Mouse (Mus musculus): Measurements from ENCODE around the gene Slit3.
A peak's percentile ranks its signal among the peaks of the same experiment; 100 is the strongest.

Gene Slit3

DNA sequence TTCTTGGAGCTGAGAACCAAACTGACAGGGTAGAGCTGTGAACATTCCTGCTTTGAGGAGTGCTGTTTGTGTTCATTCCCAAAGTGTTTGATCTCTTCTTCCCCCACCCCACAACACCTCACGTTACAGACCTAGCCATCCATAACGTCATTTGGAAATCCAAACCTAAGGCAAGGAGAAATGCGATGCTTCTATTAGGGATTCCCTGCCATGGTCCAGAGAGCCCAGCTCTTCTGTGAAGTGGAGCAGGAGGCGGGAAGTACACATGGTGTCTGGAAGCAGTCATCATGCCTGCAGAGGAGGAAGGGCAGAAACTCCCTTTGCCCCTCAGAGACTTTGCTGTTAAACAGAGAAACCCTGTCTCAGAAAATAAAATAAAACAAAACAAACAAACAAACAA, 555.7 kb downstream of the Slit3 start:
- DNase-seq (ENCODE audit: low read depth, low spot score): no peak

DNA sequence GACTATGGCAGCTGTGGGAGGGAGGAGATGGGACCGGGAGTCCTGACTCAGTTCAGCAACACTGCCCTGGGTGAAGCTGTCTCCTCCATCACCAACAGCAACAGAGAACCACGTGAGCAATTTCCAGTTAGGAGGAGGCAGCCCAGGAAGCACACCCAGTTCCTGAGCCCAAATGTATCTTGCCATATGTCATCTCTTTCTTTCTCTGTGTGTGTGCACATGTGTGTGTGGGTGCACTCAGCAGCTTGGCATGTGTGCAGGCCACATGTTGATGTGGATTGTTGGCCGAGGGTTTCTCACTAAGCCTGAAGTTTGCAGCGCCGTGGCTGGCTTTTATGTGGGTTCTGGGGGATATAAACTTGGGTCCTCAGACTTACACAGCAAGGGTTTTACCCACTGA, 559.0 kb downstream of the Slit3 start:
- no peak for DNase-seq (ENCODE audit: low read depth, low spot score)

DNA sequence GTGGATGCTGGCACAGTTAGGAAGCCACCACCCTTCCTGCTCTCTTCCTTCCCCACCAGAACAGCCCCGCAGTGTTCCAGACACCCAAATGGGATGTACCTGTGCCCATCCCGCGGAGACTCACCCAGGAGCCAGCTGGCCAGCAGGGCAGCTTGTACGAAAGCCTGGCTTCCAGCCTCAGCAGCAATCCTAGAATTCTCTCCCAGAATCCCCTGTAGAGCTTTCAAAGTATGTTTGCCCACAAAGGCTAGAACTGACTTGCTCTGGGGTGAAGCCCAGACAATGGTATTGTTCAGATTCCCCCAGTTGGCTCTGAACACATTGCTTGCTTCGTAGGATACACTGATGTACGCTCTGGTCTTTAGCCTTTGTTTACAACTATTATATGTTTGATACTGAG, 566.3 kb downstream of the Slit3 start:
- DNase-seq (ENCODE audit: low read depth, low spot score): no peak

DNA sequence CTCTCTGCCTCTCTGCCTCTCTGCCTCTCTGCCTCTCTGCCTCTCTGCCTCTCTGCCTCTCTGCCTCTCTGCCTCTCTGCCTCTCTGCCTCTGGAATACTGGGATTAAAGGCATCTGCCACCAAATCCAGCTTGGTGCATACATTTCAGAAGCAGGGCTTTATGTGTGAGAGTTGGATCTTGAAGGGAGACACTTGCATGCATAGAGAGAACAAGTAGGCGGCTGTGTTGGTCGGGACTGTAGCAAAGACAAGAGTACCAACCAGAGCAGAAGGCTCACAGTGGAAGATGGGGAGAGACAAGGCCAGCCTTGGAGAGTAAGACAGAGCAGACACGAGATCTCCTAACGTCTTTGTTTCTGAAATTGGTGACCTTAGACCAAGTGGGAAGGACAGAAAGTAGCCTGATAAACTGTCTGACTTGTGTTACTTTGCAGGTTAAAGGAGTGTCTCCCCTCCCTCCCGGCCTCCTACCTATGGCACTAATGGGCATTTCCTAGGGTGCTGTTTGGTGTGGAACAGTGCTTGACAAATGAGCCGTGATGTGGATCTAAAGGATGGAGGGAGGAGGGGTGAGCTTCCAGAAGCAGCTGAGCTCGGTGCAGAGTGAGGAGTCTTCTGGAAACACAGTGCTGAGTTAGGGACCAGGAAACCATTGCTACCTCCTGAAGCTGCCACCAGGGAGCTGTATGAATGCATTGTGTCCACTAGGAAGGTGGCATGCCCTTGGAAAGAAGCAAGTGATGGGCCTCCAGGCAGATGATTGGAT, 569.7 kb downstream of the Slit3 start:
- DNase-seq (ENCODE audit: low read depth, low spot score): no peak

DNA sequence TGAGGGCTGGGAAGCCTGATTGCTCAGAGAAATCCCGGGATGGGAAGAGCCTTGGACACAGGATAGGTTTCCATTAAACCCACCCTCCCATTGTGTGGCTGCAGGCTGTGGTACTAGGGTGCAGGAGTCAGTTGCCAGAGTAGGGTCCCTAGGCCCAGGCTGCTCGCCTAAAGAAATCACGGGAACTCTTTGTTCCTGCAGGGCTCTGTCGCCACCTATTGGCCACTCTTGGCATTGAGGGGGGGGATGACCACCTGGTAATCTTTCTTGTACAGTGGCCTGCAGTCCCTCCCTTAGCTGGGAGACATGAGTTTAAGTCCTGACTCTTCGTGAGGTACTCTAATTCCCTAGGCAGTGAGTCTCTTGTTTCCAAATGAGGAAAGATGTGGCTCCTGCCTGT, 572.1 kb downstream of the Slit3 start:
- DNase-seq (ENCODE audit: low read depth, low spot score): peak; percentile 8

DNA sequence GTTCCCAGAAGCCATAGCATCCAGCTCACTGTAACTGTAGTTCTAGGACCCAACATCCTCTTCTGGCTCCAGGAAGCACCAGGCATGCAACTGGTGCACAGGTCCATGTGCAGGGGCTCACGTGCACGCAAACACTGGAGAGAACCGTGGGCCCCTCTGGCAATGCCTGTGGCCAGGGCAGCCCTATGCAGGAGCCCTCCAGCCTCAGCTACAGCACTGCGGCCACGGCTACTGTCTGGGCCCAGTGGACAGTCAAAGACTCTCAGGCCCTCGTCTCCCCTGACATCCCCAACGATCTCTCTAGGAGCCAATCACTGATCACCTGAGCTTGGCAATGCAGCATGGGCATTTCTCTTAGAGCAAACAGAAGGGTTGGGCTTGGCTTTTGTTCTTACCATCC, 572.6 kb downstream of the Slit3 start:
- no peak for DNase-seq (ENCODE audit: low read depth, low spot score)

DNA sequence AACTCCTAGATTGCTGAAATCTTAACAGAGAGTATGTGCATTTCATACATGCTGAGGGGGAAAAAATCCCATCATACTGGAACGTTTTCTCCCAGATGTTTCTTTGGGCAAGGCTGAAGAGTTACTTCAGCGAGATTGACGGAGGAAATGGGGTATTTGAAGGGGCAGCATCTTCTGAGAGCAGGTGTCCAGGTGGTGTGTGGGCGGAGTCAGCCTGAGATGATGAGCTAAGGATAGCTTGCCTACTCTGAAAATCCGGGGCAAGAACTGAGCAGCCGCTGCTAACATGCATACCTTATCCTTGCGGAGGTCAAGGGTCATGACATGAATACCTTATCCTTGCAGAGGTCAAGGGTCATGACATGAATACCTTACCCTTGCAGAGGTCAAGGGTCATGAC, 576.5 kb downstream of the Slit3 start:
- no peak for DNase-seq (ENCODE audit: low read depth, low spot score)

DNA sequence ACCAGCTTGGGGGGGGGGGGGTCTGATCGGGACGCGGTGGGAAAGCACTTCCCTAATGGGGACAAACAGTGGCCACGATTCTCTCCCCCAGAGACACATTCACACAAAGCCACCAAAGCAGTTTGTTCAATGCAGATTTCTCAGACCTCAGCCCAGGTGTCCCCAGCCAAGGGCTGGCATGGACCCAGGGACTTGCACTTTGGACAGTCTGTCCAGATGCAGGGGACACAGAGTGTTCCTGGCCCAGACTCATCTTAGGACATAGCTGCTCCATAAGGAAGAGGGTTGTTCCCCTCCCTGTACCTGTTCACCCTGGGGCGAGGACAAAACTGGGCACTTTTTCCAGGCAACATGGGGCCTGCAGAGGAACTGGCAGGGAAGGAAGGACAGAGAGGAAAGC, 577.9 kb downstream of the Slit3 start:
- no peak for DNase-seq (ENCODE audit: low read depth, low spot score)

DNA sequence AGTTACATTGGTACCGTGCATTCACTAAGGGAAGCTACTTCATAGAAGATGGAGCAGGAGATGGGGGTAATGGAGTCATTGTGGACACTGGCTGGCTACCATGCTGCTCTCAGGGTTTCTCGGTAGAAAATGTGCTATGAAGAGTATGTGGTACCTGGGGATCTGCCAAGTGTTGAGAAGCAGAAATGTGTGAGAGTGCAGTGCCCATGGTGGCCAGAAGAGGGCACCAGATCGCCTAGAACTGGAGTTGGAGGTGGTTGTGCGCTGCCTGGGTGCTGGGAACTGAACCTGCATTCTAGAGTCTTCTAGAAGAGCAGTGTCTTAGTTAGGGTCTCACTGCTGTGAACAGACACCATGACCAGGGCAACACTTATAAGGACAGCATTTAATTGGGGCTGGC, 582.4 kb downstream of the Slit3 start:
- DNase-seq (ENCODE audit: low read depth, low spot score): no peak

DNA sequence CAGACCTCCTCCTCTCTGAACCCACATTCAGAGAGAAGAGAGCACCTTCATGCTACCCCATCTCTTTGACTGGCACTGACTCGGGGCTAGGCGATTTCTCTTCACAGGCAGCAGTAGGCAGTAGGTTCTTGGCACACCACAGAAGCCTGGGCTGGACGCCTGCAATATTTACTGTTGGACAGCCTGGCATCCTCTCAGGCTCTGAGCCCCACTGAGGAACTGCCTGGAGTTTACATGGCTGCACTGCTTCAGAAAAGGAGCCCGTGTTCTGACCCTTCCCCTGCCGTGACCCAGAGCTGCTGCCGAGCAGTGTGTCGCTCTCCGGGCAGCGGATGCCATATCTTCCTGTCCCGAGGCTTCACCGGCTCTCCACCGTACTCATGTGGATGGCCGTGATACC, 583.4 kb downstream of the Slit3 start:
- no peak for DNase-seq (ENCODE audit: low read depth, low spot score)

DNA sequence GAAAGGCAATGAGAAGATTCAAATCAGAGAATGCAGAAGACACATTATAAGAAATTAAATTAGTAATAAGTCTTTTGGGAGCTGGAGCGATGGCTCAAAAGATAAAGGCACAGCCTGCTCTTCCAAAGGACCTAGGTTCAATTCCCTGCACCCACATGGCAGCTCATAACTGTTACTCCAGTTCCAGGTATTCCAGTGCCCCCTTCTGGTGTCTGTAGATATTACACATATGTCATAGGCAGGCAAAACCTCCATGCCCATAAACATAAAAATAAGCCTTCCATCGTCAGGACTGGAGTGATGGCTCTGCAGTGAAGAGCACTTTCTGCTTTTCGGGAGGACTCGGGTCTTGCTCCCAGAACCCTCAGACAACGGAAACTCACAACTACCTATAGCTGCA, 583.9 kb downstream of the Slit3 start:
- no peak for DNase-seq (ENCODE audit: low read depth, low spot score)

DNA sequence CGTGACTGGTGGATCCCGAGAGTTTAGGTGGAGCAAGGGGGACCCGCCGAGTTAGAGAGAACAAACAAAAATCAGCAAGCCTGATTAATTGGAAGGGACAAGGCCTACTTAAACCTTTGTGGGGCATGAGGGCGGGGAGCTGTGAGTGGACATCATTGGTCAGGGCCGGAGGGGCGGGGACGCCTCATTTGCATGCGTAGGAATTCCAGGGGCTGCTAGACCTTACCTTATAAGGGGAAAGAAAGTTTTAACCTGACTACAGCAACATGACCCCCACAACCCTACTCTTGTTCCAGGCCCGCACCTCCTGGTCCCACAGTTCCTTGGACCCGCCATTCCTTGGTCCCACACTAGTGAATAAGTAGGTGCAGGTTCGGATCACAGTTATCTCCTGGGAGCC, 586.4 kb downstream of the Slit3 start:
- DNase-seq (ENCODE audit: low read depth, low spot score): no peak

DNA sequence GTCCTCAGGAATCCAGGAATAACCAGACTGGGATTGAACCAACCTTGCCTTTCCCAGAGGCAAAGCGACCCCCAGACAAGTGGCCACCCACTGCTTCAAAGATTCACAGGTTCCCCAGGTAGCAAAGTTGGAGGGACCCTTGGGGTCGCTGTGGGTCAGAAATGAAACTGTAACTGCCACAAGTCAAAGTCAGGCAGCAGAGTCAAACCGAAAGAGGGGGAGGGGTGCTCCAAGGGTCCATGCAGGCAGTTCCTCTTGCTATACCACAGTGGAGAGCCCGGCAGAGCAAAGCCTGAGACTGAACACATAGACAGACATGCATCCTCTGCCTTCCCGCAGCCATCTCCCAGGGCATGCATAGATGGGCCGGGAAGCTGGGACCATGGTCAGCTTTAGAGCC, 590.3 kb downstream of the Slit3 start:
- no peak for DNase-seq (ENCODE audit: low read depth, low spot score)

DNA sequence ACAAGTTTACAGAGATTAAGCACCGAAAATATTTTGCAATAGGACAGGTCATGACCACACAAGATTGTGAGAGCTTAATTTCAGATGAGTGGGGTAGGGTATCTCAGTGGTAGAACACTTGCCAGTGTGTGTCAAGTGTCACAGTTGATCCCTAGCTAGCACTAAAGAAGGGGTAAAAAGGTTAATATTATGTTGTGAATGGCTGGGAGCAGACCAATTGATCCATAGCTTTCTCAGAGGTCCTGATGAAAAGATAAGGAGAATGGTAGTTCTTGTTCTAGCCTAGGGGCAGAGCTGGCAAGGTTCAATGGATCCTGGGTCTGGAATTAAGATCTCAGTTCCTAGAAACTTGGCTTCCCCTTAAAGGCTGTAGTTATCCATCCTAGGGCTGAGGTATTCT, 597.9 kb downstream of the Slit3 start:
- no peak for DNase-seq (ENCODE audit: low read depth, low spot score)

DNA sequence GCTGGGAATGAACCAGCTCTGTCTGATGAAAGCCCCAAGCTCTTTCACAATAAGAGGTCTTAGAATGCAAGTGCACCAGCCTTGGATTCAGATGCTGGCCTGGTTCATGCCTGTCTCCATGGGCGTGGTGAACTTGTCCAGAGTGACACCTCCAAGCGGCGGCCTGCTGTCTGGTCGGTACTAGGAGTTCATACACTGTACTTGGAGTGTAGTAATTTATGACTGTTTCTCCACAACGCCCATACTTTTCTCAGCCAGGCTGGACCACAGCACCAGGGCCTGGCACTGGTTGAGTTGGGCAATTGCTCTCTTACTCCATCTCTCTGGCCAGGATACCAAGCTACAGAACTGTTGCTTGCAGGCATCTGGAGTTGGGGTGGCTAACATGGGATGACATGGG, 602.9 kb downstream of the Slit3 start:
- DNase-seq (ENCODE audit: low read depth, low spot score): no peak

DNA sequence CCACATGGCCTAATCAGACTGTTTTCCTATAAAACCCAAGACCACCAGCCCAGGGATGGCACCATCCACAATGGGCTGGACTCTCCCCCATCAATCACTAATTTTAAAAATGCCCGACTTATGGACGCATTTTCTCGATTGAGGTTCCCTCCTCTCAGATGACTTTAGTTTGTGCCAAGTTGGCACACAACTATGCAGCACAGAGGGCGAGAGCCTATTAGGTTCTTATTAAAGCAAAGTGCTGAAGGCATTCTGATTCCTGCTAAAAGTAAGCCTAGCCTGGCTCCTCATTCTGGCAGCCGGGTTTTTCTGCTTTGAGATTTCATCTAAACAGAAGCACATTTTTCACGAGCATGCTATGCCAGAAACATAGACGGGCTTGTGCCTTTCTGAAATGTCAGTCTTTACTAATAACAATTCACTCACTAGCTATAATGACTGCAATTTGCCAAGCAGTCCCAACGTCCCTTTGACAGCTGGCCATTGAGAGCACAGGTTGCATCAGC, 605.4 kb downstream of the Slit3 start:
- no peak for DNase-seq (ENCODE audit: low read depth, low spot score)

DNA sequence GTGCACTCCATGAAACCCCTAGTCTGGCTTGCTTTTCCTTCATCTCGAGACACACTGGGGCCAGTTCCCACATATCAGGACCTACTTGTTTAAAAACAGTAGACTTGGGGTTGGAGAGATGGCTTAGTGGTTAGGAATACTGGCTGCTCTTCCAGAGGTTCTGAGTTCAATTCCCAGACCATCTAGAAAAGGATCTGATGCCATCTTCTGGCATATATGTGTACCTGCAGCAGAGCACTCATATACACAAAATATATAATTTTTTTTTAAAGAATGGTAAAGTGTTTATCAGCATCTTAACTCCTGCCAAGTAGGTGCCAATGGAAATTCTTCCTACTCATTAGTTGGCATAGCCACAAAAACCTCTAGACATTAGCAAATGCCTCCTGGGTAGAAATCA, 607.2 kb downstream of the Slit3 start:
- no peak for DNase-seq (ENCODE audit: low read depth, low spot score)

DNA sequence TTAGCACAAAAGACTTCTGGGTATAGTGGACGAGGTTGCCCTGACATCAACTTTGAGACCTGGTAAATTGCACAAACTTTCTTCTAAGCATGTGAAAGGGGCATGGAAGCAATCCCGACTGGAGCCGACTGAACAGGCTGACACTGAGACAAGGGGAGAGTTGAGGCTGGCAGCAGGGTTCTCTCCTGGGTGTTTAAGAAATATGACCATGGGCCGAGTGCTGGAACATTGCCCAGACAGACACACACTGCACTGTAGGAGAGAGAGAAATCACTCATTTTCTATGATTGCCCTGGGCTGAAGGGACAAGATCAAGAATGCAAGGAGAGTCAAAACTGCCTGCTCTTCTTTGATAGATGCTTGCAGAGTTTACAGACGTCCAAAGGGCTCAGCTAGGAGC, 608.2 kb downstream of the Slit3 start:
- DNase-seq (ENCODE audit: low read depth, low spot score): no peak

DNA sequence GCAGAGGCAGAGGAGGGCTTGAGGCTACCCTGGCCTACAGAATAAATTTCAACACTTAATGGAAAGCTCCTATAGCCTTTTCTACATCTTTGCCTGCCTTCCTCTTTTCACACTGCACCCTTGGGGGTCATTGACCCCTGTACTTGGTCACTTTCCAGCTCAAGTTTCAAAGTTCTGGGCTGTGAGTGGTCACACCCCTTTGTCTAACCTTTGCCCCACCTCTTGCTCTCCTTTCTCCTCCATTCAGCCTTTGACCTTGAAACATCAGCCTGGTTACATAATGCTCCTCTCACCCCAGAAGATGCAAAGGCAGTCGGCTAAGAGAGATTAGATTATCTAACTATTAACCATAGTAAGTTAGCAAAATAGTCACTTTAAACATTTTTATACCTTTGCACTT, 611.3 kb downstream of the Slit3 start:
- no peak for DNase-seq (ENCODE audit: low read depth, low spot score)

DNA sequence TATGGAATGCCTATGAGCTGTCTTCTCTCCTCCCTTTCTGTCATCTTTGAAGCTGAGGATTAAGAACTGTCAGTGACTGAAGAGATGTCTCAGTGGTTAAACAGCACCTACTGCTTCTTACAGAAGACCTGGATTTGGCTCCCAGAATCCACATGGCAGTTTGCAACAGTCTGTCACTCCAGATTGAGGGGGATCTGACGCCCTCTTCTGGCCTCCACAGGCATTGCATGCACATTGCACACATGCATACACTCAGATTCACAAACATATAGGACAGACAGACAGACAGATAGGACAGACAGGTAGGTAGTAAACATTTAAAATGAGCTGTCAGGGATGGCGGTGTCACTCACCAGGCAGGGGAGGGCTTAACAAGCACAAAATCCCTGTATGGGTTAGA, 615.8 kb downstream of the Slit3 start:
- no peak for DNase-seq (ENCODE audit: low read depth, low spot score)

DNA sequence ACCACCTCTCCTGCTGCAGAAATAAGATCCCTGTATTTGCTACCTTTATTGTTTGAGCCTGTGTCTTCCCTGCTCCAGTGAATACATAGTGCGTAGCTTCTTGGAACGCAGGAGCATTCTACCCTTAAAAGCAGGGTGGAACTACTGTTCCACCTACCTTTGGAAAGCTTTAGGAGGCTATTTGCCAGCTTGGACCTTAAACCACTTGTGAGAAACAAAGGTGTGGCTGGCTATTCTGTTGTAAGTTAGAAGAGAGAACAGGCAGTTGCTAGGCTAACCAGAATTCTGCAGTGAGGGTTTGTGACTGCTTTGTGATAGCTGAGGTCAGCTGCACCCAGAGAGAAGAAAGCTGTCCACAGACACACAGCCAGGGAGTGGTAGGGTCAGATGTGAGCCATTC, 616.2 kb downstream of the Slit3 start:
- DNase-seq (ENCODE audit: low read depth, low spot score): no peak

DNA sequence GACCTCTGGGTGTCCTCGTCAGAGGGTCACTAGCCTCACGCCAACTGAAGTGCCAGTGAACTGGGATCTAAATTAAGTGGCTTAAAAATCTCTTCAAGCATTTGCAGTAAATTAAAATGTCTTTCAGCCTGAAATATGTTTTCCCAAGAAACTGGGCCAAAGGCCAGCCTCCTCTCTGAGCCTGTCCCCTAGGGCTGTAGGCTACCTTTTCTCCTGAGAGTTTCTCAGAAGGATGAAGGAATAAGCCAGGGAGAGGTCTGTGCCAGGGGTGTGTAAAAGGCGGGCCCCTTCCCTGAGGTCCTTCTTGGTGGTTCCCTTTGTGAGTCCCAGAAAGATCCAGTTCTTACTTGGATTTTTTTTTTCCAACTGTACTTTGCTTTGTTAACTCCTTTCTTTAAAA, 617.1 kb downstream of the Slit3 start:
- no peak for DNase-seq (ENCODE audit: low read depth, low spot score)

DNA sequence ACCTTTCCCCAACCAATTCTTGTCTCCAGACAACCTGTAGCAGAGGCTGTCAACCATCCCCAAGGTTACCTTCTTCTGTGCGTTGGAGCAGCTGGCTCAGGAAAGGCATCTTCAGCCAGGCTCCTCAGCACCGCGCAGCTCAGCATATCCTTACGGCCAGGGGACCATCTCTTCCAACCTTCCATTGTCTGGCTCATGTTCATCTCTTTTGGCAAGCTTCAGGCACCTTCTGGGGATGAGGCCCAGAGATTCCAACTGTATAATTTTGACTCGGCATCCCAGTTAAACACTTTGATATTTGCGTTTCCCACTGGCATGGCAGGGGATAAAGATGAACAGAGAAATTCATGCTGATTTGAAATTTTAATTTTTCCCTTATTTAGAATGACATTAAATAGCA, 622.6 kb downstream of the Slit3 start:
- no peak for DNase-seq (ENCODE audit: low read depth, low spot score)

DNA sequence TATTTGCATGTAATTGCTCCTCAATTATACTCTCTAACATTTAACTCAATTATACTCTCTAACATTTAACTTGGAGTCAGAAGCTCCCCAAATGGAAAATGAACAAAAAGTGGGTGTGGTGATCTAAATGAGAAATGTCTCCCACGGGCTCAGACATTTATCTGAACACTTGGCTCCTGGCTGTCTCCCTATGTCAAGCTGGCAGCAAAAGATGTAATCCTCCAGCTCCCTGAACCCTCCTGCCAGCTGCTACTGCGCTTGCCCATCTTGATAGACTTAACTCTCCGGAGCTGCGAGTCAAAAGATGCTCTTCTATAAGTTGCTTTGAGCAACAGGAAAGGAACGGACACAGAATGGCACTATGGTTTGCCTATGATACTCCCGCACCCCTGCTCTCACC, 623.5 kb downstream of the Slit3 start:
- DNase-seq (ENCODE audit: low read depth, low spot score): no peak

Data from retina, adult 2 months (tissue).